Mouse (Mus musculus) hindbrain, embryonic 14.5 days (tissue): ENCODE results near the gene Mrps24. TPM values are rescaled to one million over a fixed set of nuclear protein-coding genes. Genes with fewer than 3 reads are reported as not detected.

Experiments
- ATAC-seq: fragments of 200-750 bp; cut with Nextera tagmentation; 2 replicates; pipeline ENCODE4 v1.8.0; 2017; ENCODE audit warnings: moderate number of reproducible peaks, mild to moderate bottlenecking, moderate TSS enrichment, moderate library complexity; ENCODE audit not compliant: low FRiP score
- DNase-seq: peaks from one replicate; pipeline ENCODE4 v3.0.0-alpha.2; 2015; ENCODE audit warnings: low spot score
- H3K27ac ChIP-seq: fragments of 300-500 bp; sonication (generic); 2 replicates; pipeline ENCODE4 v1.5.1; 2014; ENCODE audit warnings: mild to moderate bottlenecking, moderate library complexity
- H3K27me3 ChIP-seq: fragments of 300-500 bp; sonication (generic); 2 replicates; pipeline ENCODE4 v1.6.1; 2014; ENCODE audit warnings: mild to moderate bottlenecking, low read length, mixed read lengths; ENCODE audit not compliant: control insufficient read depth, insufficient read depth
- H3K36me3 ChIP-seq: fragments of 300-500 bp; sonication (generic); replicated peaks from 2 replicates; pipeline ENCODE4 v1.6.1; 2014; ENCODE audit not compliant: control insufficient read depth, insufficient read depth
- H3K4me1 ChIP-seq: fragments of 300-500 bp; sonication (generic); replicated peaks from 2 replicates; pipeline ENCODE4 v1.6.1; 2014; ENCODE audit warnings: antibody characterized with exemption, low read length, mixed read lengths; ENCODE audit not compliant: control insufficient read depth, insufficient read depth
- H3K4me2 ChIP-seq: fragments of 300-500 bp; sonication (generic); replicated peaks from 2 replicates; pipeline ENCODE4 v1.6.1; 2014; ENCODE audit warnings: mild to moderate bottlenecking, moderate library complexity
- H3K4me3 ChIP-seq: fragments of 300-500 bp; sonication (generic); replicated peaks from 2 replicates; pipeline ENCODE4 v1.5.1; 2014; ENCODE audit warnings: mild to moderate bottlenecking, low read length
- H3K9ac ChIP-seq: fragments of 300-500 bp; sonication (generic); 2 replicates; pipeline ENCODE4 v1.6.1; 2014
- H3K9me3 ChIP-seq: fragments of 300-500 bp; sonication (generic); 2 replicates; pipeline ENCODE4 v1.6.1; 2016; ENCODE audit warnings: low read length; ENCODE audit not compliant: control insufficient read depth
- WGBS: fragments of 180-500 bp; shearing (Covaris S2); extraction: QIAGEN DNeasy Blood & Tissue Kit; methylation state at CpG from one replicate; pipeline ENCODE4 v1.1.7; 2014; 5-methylcytosine and 5-hydroxymethylcytosine counted together
- polyA plus RNA-seq: library from polyadenylated mRNA; unstranded; fragments of >200 nt; fragmentation: Nextera tagmentation; extraction: Ambion mirVana; gene quantifications from 2 replicates; pipeline ENCODE4 v1.2.1, GENCODE M21; 2014

Mrps24 gene
- polyA plus RNA-seq, 1 experiment from 2014 or later: 224 TPM

- ATAC-seq (peak; percentile 95), DNase-seq (peak; percentile 91)
- H3K36me3 ChIP-seq: peaks cover 23% of the 10 kb centered on the region
- no peaks in the 10 kb centered on the region for H3K27me3 ChIP-seq
- H3K9ac ChIP-seq: peak overlapping the region; percentile 86
- H3K4me3 ChIP-seq: peak overlapping the region; percentile 86
- H3K4me2 ChIP-seq: peak overlapping the region; percentile 70
- H3K27ac ChIP-seq: peak overlapping the region; percentile 79
- peaks cover 14% of the 10 kb centered on the region for H3K4me1 ChIP-seq
- H3K9me3 ChIP-seq: no peaks in the 10 kb centered on the region
- WGBS: 25% methylated on average over 41 of the region's 50 CpGs
Measured at GRCm38 (mm10) chr11:5707530-5708353, 7.7 kb downstream of the Mrps24 start.

- Histone ChIP-seq H3K9ac (peak overlapping the region; percentile 86), H3K27ac (peak overlapping the region; percentile 79), H3K4me1 (peaks cover 14% of the 10 kb centered on the region), H3K27me3 (no peaks in the 10 kb centered on the region), H3K4me3 (peak overlapping the region; percentile 86), H3K4me2 (peak overlapping the region; percentile 70), H3K36me3 (peaks cover 25% of the 10 kb centered on the region), H3K9me3 (no peaks in the 10 kb centered on the region)
- DNase-seq (no peak), ATAC-seq (peak; percentile 75)
- under 1% methylated on average over 43 of the region's 43 CpGs for WGBS
Measured at GRCm38 (mm10) chr11:5706874-5707529, 8.5 kb downstream of the Mrps24 start.

GRCm38 (mm10) chr11:5705972-5706371 lies 9.5 kb downstream of the Mrps24 start:
- 94% methylated on average over 9 of the region's 9 CpGs for WGBS

GRCm38 (mm10) chr11:5703341-5703740 lies 12.1 kb downstream of the Mrps24 start:
- Histone ChIP-seq H3K27ac (no peak overlapping the region), H3K9me3 (no peaks in the 10 kb centered on the region), H3K9ac (no peak overlapping the region), H3K36me3 (peaks cover 25% of the 10 kb centered on the region), H3K4me2 (no peak overlapping the region), H3K4me3 (no peak overlapping the region), H3K27me3 (no peaks in the 10 kb centered on the region), H3K4me1 (peaks cover 14% of the 10 kb centered on the region)
- no peak for ATAC-seq
- 91% methylated on average over 1 of the region's 1 CpGs for WGBS
- no peak for DNase-seq

More at GRCm38 (mm10) chr11:5705972-5706371, 9.5 kb downstream of the Mrps24 start:
- peaks cover 14% of the 10 kb centered on the region for H3K4me1 ChIP-seq
- no peaks in the 10 kb centered on the region for H3K27me3 ChIP-seq
- no peaks in the 10 kb centered on the region for H3K9me3 ChIP-seq
- peak overlapping the region; percentile 86 for H3K4me3 ChIP-seq
- DNase-seq (no peak), ATAC-seq (no peak)
- H3K36me3 ChIP-seq: peaks cover 25% of the 10 kb centered on the region
- H3K9ac ChIP-seq: peak overlapping the region; percentile 86
- peak overlapping the region; percentile 70 for H3K4me2 ChIP-seq
- H3K27ac ChIP-seq: no peak overlapping the region

DNA sequence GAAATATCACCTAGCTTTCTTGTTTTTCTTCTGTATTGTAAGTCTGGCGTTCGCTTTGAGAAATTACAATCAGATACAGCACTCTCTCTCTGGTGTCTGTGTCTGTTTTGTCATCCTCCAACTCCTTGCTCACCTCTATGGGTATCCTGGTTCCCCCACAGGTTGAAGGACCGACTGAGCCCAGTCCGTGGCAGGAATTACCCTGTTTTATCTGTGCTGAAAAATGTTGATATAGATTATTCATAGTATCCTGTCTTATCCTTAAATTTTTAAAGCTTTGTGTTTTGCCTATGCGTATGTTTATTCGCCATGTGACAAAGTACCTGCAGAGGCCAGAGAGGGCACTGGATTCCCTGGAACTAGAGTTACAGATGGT lies 12.5 kb downstream of the Mrps24 start:
- DNase-seq (no peak), ATAC-seq (no peak)
- Histone ChIP-seq H3K4me3 (no peak overlapping the region), H3K4me2 (no peak overlapping the region), H3K9me3 (no peaks in the 10 kb centered on the region), H3K27me3 (no peaks in the 10 kb centered on the region), H3K9ac (no peak overlapping the region), H3K4me1 (peaks cover 14% of the 10 kb centered on the region), H3K27ac (no peak overlapping the region), H3K36me3 (peaks cover 25% of the 10 kb centered on the region)
- WGBS: 90% methylated on average over 6 of the region's 6 CpGs

GRCm38 (mm10) chr11:5702271-5702956 lies 13.1 kb downstream of the Mrps24 start:
- WGBS: 83% methylated on average over 5 of the region's 5 CpGs
- no peak for DNase-seq
- H3K4me3 ChIP-seq: no peak overlapping the region
- H3K4me2 ChIP-seq: no peak overlapping the region
- H3K36me3 ChIP-seq: peaks cover 25% of the 10 kb centered on the region
- H3K9ac ChIP-seq: no peak overlapping the region
- no peaks in the 10 kb centered on the region for H3K27me3 ChIP-seq
- no peaks in the 10 kb centered on the region for H3K9me3 ChIP-seq
- ATAC-seq: no peak
- peaks cover 14% of the 10 kb centered on the region for H3K4me1 ChIP-seq
- no peak overlapping the region for H3K27ac ChIP-seq

GRCm38 (mm10) chr11:5701821-5702220 lies 13.7 kb downstream of the Mrps24 start:
- ATAC-seq (no peak), DNase-seq (no peak)
- H3K4me2 ChIP-seq: no peak overlapping the region
- H3K27me3 ChIP-seq: no peaks in the 10 kb centered on the region
- no peak overlapping the region for H3K4me3 ChIP-seq
- H3K27ac ChIP-seq: no peak overlapping the region
- no peaks in the 10 kb centered on the region for H3K9me3 ChIP-seq
- H3K9ac ChIP-seq: no peak overlapping the region
- H3K4me1 ChIP-seq: peaks cover 14% of the 10 kb centered on the region
- WGBS: 100% methylated on average over 1 of the region's 1 CpGs
- peaks cover 25% of the 10 kb centered on the region for H3K36me3 ChIP-seq

GRCm38 (mm10) chr11:5701300-5701699 lies 14.2 kb downstream of the Mrps24 start:
- Histone ChIP-seq H3K4me3 (no peak overlapping the region), H3K27me3 (no peaks in the 10 kb centered on the region), H3K4me1 (peaks cover 9% of the 10 kb centered on the region), H3K9me3 (no peaks in the 10 kb centered on the region), H3K27ac (no peak overlapping the region), H3K4me2 (no peak overlapping the region), H3K9ac (no peak overlapping the region), H3K36me3 (peaks cover 25% of the 10 kb centered on the region)
- DNase-seq (no peak), ATAC-seq (no peak)
- WGBS: 64% methylated on average over 2 of the region's 2 CpGs

- 92% methylated on average over 7 of the region's 7 CpGs for WGBS
- Histone ChIP-seq H3K4me3 (no peak overlapping the region), H3K27ac (no peak overlapping the region), H3K4me1 (peaks cover 4% of the 10 kb centered on the region; the same call in 1 of the 2 replicates), H3K4me2 (no peak overlapping the region), H3K27me3 (no peaks in the 10 kb centered on the region), H3K9me3 (no peaks in the 10 kb centered on the region), H3K36me3 (peaks cover 25% of the 10 kb centered on the region), H3K9ac (no peak overlapping the region)
- ATAC-seq: no peak
- no peak for DNase-seq
Measured at GRCm38 (mm10) chr11:5700808-5701207, 14.7 kb downstream of the Mrps24 start.
